Mouse (Mus musculus) spleen, adult 2 months (tissue): Measurements from ENCODE around the gene Ntm. TPM values are rescaled to one million over a fixed set of nuclear protein-coding genes. Genes with fewer than 3 reads are reported as not detected.

Experiments
- DNase-seq, 2 experiments: peaks; one replicate each; pipeline versions ENCODE4 v3.0.0 to v3.0.0-alpha.2; 2012 to 2021; ENCODE audit warnings: low spot score in 2 of 2, low read depth in 1 of 2
- H3K27ac ChIP-seq: fragments of 200-500 bp; 2 replicates; pipeline ENCODE4 v1.5.1; 2012; ENCODE audit warnings: low read length, inconsistent platforms; ENCODE audit not compliant: insufficient read depth
- H3K27me3 ChIP-seq: fragments of 200-500 bp; 2 replicates; pipeline ENCODE4 v1.6.1; 2012; ENCODE audit warnings: mild to moderate bottlenecking, moderate library complexity, low read length, inconsistent platforms; ENCODE audit not compliant: control insufficient read depth, insufficient read depth
- H3K36me3 ChIP-seq: fragments of 200-500 bp; 2 replicates; pipeline ENCODE4 v1.6.1; 2012; ENCODE audit warnings: mild to moderate bottlenecking, low read length, inconsistent platforms; ENCODE audit not compliant: control insufficient read depth, insufficient read depth
- H3K4me1 ChIP-seq: fragments of 200-500 bp; 2 replicates; pipeline ENCODE4 v1.6.1; 2011; ENCODE audit warnings: inconsistent platforms; ENCODE audit not compliant: control insufficient read depth, insufficient read depth, insufficient read length
- H3K4me3 ChIP-seq: fragments of 200-500 bp; 2 replicates; pipeline ENCODE4 v1.5.1; 2011; ENCODE audit warnings: mild to moderate bottlenecking, inconsistent platforms; ENCODE audit not compliant: insufficient read depth, insufficient read length; ENCODE audit errors: extremely low read depth
- CTCF ChIP-seq: fragments of 200-500 bp; IDR thresholded peaks from 2 replicates; pipeline ENCODE4 v1.5.1; 2011; ENCODE audit warnings: mild to moderate bottlenecking, inconsistent platforms; ENCODE audit not compliant: insufficient read depth, insufficient read length, insufficient replicate concordance; ENCODE audit errors: extremely low read depth
- POLR2A ChIP-seq: fragments of 200-500 bp; IDR thresholded peaks from 2 replicates; pipeline ENCODE4 v1.6.1; 2011; ENCODE audit warnings: low read depth, low read length, inconsistent platforms
- WGBS: fragments of 180-500 bp; shearing (Covaris S2); methylation state at CpG from one replicate; pipeline ENCODE4 v1.1.7; 2018; 5-methylcytosine and 5-hydroxymethylcytosine counted together
- polyA plus RNA-seq: library from polyadenylated mRNA; depleted of rRNA; stranded (reverse); fragments of >200 nt; gene quantifications from 2 replicates; pipeline ENCODE4 v1.2.3, GENCODE M21; 2012

Gene Ntm
- polyA plus RNA-seq, 1 experiment: 0.18 TPM

DNA sequence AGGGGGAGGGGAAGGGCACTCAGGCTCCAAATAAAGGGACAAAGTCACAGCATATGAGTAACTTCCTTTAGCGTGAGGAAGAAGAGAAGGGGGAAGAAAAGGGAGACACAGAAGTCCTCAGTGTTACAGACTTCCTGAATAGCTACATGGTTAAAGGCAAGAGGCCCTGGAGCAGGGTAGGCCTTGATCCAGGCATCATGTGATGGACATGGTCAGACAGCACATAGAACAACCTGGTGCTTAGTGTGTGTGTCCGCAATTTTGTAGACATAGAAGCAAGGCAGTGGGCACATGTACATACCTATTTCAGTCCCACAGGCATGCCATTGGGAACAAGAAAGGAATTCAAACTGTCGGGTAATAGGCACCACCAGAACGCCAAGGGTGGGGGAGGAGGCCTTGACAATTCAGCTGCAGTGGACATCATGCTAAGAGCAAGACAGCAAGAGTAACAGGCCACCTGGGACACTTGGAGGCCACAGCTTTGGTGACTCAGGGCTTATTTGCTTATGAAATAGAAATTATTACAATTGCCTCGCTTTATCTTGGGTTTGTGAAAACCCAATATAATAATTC is 832.1 kb downstream of the Ntm start:
- Histone ChIP-seq H3K36me3 (no peaks in the 10 kb centered on the region), H3K27me3 (no peaks in the 10 kb centered on the region), H3K4me1 (no peaks in the 10 kb centered on the region), H3K4me3 (no peak overlapping the region), H3K27ac (no peak overlapping the region)
- 71% methylated on average over 5 of the region's 5 CpGs for WGBS
- no peak for DNase-seq
- TF ChIP-seq POLR2A: no peak
- TF ChIP-seq CTCF: no peak

DNA sequence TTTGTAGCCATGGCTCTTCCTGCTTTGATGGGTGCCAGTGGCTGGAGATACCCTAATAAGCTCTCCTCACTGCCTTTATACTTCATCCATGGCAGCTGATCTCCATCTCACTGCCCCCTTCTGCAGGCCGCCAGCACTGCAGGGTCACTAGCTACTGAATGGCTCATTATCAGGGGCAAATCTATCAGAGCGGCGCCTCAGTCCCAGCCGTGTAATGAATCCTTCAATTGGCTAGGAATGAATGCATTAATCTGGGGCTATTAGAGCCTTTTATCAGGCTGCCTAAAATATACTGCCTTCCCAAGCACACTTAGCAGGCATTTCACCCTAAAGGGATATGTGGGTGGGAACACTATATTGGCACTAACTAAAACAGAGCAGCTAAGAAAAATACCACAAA is 832.6 kb downstream of the Ntm start:
- DNase-seq: no peak
- H3K27me3 ChIP-seq: no peaks in the 10 kb centered on the region
- H3K4me3 ChIP-seq: no peak overlapping the region
- TF ChIP-seq CTCF (no peak), POLR2A (no peak)
- H3K4me1 ChIP-seq: no peaks in the 10 kb centered on the region
- 78% methylated on average over 4 of the region's 4 CpGs for WGBS
- no peaks in the 10 kb centered on the region for H3K36me3 ChIP-seq
- no peak overlapping the region for H3K27ac ChIP-seq

DNA sequence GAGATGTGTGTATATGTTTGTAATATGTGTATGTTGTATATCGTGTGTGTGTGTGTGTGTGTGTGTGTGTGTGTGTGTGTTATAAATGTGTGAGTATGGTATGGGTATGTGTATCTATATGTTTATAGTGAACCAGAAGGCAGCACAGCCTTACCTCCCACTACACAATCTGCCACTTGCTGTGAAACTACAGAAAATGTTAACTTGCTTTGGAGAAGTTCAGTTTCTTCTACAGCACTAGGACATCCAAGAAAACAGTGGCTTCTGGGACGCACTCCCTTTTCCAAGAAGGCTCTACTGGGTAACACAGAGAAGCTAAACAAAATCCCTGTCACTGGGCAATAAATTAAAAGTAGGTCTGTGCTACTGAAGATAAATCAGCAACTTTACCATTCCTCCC is 834.5 kb downstream of the Ntm start:
- Histone ChIP-seq H3K4me1 (no peaks in the 10 kb centered on the region), H3K36me3 (no peaks in the 10 kb centered on the region), H3K27ac (no peak overlapping the region), H3K27me3 (no peaks in the 10 kb centered on the region), H3K4me3 (no peak overlapping the region)
- TF ChIP-seq CTCF: no peak
- no peak for TF ChIP-seq POLR2A
- 88% methylated on average over 2 of the region's 2 CpGs for WGBS
- DNase-seq: no peak

- H3K27me3 ChIP-seq: no peaks in the 10 kb centered on the region
- 84% methylated on average over 3 of the region's 3 CpGs for WGBS
Observed at GRCm38 (mm10) chr9:29124455-29124854, 838.5 kb downstream of the Ntm start.

GRCm38 (mm10) chr9:29123828-29124227 is 839.1 kb downstream of the Ntm start:
- Histone ChIP-seq H3K4me1 (no peaks in the 10 kb centered on the region), H3K27ac (no peak overlapping the region), H3K36me3 (no peaks in the 10 kb centered on the region), H3K27me3 (no peaks in the 10 kb centered on the region), H3K4me3 (no peak overlapping the region)
- no peak for TF ChIP-seq CTCF
- TF ChIP-seq POLR2A: no peak
- 92% methylated on average over 2 of the region's 2 CpGs for WGBS
- no peak for DNase-seq

More at GRCm38 (mm10) chr9:29124455-29124854, 838.5 kb downstream of the Ntm start:
- DNase-seq: no peak
- Histone ChIP-seq H3K27ac (no peak overlapping the region), H3K36me3 (no peaks in the 10 kb centered on the region), H3K4me3 (no peak overlapping the region), H3K4me1 (no peaks in the 10 kb centered on the region)
- no peak for TF ChIP-seq POLR2A
- no peak for TF ChIP-seq CTCF

- Histone ChIP-seq H3K36me3 (no peaks in the 10 kb centered on the region), H3K4me1 (no peaks in the 10 kb centered on the region), H3K4me3 (no peak overlapping the region), H3K27ac (no peak overlapping the region), H3K27me3 (no peaks in the 10 kb centered on the region)
- DNase-seq: no peak
- TF ChIP-seq POLR2A (no peak), CTCF (no peak)
- 74% methylated on average over 2 of the region's 2 CpGs for WGBS
Observed at GRCm38 (mm10) chr9:29117561-29118112, 845.3 kb downstream of the Ntm start.

DNA sequence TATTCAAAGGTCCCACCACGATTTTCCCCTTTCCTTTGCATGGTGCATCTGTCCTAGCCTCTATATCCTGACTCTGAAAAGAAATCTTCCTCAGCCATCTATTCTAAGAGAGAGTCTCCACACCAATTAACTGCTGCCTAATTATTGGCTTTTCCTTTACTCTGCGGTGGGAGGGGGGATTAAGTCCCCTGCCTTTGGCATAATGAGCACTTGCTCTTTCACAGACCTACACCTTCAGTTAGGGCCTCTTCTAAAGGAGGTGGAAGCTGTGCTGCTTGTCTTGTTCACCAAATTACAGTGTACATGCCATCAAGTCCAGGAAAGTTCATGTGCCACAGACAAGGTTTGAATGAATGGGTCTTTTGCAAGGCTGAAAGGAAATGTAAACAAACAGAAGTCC is 847.6 kb downstream of the Ntm start:
- H3K4me3 ChIP-seq: no peak overlapping the region
- H3K36me3 ChIP-seq: no peaks in the 10 kb centered on the region
- WGBS: 48% methylated on average over 2 of the region's 2 CpGs
- H3K27me3 ChIP-seq: no peaks in the 10 kb centered on the region
- no peak for TF ChIP-seq POLR2A
- no peak for TF ChIP-seq CTCF
- no peak overlapping the region for H3K27ac ChIP-seq
- no peak for DNase-seq
- no peaks in the 10 kb centered on the region for H3K4me1 ChIP-seq
